Mouse (Mus musculus) cerebellum, adult 9-10 months (tissue): Measurements from ENCODE around the gene Slc4a8.
A peak's percentile ranks its signal among the peaks of the same experiment; 100 is the strongest.

ENCODE experiments used
- DNase-seq: peaks from one replicate; pipeline ENCODE4 v3.0.0; 2022

Slc4a8 gene

GRCm38 (mm10) chr15:100761419-100762185 is at the start of gene Slc4a8:
Gene Slc4a8 (plus strand): TSS chr15:100761747.
- peak; percentile 93 for DNase-seq

DNA sequence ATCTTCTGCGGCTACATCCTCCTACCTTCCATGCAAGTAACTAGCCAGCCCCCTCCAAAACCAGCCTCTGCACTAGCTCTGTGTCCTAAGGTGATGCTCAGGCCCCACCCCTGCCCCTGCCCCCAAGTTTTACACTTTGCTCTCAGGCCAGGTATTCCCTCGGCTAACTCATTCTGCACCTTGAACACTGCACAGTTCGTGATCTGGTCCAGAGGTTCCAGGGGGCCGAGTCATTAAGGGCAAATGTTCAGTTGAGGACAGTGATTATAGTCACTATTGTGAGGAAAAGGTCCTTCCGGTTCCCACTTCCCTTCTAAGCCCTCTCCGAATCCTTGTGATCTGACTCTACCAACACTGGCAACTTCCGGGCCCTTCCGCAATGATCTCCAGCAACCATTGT is 47.1 kb upstream of the Slc4a8 start:
- DNase-seq = no peak

DNA sequence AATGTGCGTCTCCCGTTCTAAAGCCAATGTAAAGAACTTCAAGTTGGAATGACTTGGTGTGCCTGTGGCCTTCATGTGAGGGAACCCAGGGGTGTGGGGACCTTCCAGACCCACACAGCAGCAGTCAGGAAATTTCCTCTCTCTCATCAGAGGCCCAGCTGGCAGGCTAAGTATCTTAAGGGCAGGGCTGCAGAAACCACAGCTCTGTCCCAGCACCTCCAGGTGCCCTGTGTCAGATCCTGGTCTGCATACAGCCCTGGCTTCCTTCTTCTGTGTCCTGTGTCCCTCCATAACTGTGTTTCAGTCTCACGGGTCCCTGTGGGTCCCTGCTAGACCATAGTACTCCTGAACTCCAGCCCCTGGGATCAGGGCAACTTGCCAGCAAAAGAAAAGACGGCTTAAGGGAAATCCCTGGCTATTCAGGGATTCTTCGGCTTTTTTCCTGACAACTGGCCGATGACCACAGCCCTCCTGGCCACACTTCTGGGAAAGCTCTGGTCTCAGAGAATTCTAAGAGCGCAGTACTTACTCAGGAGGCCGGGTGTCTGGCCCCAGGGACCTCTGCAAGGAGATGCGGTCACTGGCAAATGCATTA is 46.1 kb upstream of the Slc4a8 start:
- DNase-seq = no peak

DNA sequence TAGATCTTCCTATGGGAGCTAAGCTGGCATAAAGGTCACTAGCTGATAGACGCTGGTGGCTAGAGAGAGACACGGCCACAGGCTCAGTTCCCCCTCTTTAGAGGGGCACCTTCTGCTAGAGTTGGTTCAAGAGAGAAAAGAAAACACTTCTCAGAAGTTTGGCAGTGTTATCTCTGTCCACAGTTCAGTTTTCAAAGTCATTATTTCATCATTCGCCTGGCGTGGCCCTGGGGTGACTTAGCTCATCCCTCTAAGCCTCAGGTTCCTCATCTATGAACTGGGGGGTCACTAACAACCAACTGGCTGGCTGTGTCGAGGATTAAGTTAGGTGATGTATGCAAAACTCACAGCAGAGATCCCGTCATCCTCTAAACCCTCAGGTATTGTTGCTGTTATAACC is 43.6 kb upstream of the Slc4a8 start:
- DNase-seq = no peak

DNA sequence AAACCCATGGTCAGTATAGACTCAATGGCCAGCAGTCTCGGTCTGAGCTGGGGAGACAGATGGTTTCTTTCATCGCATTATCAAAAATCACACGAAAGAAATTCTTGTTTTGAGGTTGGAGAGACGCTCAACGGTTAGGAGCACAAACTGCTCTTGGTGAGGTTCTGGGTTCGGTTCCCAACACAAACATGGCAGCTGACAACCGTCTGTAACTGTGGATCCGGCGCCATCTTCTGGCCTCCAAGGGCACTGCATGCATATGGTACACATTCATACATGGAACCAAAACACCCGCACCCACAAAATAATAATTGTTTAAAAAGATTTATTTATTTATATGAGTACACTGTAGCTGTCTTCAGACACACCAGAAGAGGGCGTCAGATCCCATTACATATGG is 43.0 kb upstream of the Slc4a8 start:
- DNase-seq = no peak

DNA sequence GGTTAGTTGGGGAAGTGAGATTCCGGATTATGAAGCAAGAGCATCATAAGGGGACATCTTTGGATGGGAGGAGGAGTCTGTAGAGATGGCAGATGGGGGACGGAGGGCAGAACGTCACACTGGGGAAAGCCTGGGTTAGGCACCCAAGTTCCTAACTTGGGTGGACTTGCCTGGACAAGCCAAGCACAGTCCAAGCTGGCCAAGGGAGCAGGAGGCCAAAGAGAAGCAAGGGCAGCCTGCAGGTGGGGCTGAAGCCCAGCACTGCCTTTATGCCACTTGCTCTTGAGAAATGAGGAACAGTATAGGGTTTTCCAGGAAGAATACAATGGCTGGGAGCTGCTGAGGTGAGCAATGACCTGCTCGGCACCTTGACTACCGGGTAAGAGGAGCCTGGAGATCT is 42.3 kb upstream of the Slc4a8 start:
- no peak for DNase-seq

DNA sequence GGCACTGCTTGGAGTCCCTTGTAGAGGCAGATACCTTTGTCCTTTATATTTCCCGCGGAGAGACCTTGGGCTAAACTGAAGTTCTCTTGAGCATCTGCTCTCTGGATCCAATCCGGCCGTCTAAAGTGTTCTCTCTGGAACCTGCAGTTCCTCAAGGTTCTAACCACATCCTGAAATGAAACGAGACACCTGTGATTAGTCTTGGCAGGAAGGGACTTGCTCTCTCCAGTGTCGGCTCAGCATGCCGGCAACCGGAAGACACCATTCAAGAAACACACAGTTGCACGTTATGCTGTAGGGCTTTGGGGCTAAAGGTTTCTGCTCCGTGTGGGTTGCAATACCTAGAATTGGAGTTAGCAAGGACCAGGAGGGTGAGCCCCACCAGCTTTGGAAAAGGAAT is 41.5 kb upstream of the Slc4a8 start:
- DNase-seq = no peak

DNA sequence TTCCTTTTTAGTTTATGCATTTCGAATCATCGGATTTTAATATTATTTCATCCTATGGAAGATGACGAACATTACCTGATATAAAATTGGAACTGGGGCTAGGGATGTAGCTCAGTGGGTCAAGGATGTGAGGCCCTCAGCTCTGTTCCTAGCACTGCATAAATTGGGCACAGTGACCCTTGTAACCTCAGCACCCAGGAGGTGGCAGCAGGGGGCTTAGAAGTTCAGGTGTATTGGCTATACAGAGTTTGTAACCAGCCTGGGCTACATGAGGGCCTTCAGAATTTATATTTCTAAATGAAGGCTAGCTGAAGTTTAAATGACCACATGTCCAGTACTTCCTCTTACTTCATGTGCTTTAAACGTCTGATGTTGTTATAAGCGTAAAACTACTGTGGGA is 40.1 kb upstream of the Slc4a8 start:
- DNase-seq = no peak

- DNase-seq = no peak
These were observed 39.5 kb upstream of the Slc4a8 start for GRCm38 (mm10) chr15:100722026-100722425.

DNA sequence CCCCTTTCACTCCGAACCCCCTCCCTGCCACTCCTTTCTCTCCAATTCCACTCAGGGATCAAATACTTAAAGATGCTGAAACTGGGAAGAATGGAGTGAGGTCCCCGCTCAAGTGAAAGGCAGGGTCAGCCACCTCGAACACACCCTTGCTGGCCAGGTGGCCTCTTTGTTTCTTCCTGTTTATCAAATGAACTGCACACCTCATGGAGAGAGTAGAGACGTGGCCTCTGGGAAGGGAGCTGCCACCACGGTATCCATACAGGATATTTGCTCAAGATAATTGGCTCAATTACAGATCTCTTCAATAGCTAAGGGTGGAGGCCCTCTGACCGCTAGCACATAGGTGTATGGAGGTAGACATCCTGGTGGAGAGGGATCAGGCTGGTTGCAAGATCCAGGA is 39.0 kb upstream of the Slc4a8 start:
- DNase-seq = no peak

DNA sequence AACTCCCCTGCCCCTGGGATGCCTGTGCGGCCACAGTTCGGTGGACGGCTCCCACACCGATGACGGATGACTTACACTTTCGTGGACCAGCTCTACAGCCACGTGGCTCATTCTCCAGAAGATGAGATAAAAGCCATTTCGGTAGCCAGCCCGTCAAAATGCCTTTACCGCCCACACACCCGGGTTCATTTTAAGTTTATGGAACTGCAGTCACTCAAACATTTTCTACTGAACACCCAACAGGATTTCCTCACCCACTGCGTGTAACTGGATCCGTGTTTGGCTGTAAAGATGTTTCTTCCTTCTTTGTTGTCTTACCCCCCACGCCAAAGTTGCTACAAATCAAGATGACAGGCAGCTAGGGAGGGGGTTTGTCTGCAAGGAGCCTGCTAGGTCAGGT is 38.0 kb upstream of the Slc4a8 start:
- DNase-seq = no peak

DNA sequence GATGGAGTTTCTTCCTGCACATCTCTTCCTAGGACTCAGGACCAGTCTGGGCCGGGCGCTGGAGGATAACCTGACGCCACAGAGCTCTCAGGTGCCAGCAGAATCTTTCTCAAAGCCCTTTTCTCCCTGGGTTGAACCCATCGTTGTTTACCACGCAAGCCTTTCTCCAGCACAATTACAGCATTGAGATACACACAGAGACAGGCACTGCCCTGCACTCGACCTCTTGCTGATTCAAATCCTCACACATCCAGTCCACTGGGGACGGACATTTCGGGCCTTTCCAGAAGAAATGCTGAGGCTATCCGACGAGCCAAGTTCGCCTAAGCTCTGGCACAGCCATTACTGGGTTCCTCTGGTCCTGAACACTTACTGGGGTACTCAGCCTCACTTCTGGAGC is 34.8 kb upstream of the Slc4a8 start:
- no peak for DNase-seq

- DNase-seq = no peak
These were observed 33.7 kb upstream of the Slc4a8 start for GRCm38 (mm10) chr15:100727834-100728233.

DNA sequence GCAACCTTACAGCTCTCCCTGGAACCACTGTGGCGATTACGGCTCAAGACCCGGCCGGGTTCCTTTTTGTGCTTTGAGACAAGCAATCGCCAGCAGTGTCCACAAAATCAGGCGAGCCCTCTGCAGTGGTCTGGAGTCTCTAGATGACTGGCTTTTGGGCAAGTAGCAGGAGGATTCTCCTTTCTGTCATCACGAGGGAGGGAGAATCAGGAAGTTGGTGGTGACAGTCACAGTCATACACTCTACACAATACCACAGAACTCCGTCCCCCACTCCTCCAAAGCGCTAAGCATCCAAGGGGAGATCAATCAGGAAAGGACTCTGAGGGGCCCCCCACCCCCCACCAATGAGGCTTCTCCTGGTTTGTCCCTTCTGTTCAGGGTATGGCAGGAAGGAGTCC is 33.0 kb upstream of the Slc4a8 start:
- DNase-seq = no peak

DNA sequence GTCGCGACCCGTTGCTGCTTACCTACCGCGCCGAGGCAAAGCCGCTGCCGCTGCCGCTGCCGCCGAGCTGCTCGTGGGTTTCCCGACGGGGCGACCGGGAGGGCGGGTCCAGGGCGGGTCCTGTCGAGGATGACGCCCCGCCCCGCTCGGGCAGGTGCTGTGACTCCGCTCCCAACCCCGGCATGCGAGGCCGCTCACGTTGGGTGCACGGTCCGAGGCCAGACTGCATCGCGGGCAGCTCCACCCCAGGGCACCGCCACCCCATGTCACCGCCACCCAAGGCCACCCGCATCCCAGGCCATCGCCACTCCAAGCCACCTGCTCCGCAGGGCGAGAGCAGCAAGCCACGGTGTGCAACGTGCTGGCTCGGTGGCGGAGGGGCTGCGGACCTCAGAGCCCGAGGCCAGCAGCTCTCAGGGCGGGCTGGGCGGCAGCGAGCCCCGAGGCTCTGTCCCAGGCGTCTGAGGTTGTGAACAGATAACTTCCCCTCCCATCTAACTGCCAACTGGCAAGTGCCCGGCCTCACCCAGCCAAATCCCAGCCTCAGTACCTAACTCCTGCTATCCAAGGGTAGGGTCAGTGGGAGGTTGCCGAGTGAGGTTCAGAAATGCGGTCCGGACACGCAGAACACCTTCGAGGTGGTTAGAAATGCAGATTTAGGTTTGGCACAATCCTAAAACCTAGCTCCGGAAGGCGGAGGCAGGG is 32.1 kb upstream of the Slc4a8 start, which contains the start of gene Galnt6:
Gene Galnt6 (minus strand): TSS at position 96 of the 705 bp plus-strand sequence.
- no peak for DNase-seq

- DNase-seq = no peak
These were observed 30.5 kb upstream of the Slc4a8 start for GRCm38 (mm10) chr15:100731081-100731480.

- DNase-seq = no peak
These were observed 29.0 kb upstream of the Slc4a8 start for GRCm38 (mm10) chr15:100732580-100732979.

GRCm38 (mm10) chr15:100735095-100735952 is 26.2 kb upstream of the Slc4a8 start:
- no peak for DNase-seq

DNA sequence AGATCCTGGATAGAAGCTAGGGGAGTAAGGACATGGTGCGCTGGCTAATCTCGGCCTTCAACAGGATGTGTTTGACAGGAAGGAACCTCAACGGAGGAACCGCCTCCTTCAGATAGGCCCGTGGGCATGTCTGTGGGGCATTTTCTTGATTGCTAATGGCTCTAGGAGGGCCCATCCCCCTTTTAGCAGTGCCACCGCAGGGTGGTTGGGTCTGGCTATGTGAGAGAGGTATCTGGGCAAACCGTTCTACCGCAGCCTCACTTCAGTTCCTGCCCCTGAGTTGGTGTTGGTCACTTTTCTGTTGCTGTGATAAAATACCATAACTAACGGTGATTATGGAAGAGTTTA is 25.6 kb upstream of the Slc4a8 start:
- no peak for DNase-seq

GRCm38 (mm10) chr15:100737667-100738066 is 23.9 kb upstream of the Slc4a8 start:
- DNase-seq = no peak

GRCm38 (mm10) chr15:100738351-100738781 is 23.2 kb upstream of the Slc4a8 start:
- DNase-seq = no peak

GRCm38 (mm10) chr15:100739442-100739841 is 22.1 kb upstream of the Slc4a8 start:
- no peak for DNase-seq

GRCm38 (mm10) chr15:100743238-100743637 is 18.3 kb upstream of the Slc4a8 start:
- DNase-seq = no peak
